Mouse (Mus musculus) CH12.LX (cell line): ENCODE measurements around the gene Haghl. TPM values are rescaled to one million over a fixed set of nuclear protein-coding genes. Genes with fewer than 3 reads are reported as not detected.

ENCODE experiments used
- DNase-seq: peaks from one replicate; pipeline ENCODE4 v3.0.0-alpha.2; 2013; ENCODE audit errors: extremely low read depth
- H3K27ac ChIP-seq: 2 replicates; pipeline ENCODE4 v1.5.1; 2012; ENCODE audit warnings: low read depth, mild to moderate bottlenecking, control low read depth, moderate library complexity; ENCODE audit not compliant: insufficient read depth
- H3K27me3 ChIP-seq: replicated peaks from 2 replicates; pipeline ENCODE3; 2012; ENCODE audit warnings: inconsistent platforms
- H3K36me3 ChIP-seq, 2 experiments: replicated peaks in 1 of 2; 2 replicates each; pipeline versions ENCODE3 to v1.6.1; 2012; ENCODE audit warnings: inconsistent platforms in 1 of 2, low read length in 1 of 2, mild to moderate bottlenecking in 1 of 2, mixed read lengths in 1 of 2, moderate library complexity in 1 of 2; ENCODE audit not compliant: control insufficient read depth in 1 of 2, insufficient read depth in 1 of 2
- H3K4me1 ChIP-seq, 2 experiments: 2 replicates each; pipeline ENCODE4 v1.6.1; 2012; ENCODE audit warnings: inconsistent platforms in 1 of 2, moderate library complexity in 1 of 2; ENCODE audit not compliant: insufficient read depth in 2 of 2, control insufficient read depth in 1 of 2
- H3K4me2 ChIP-seq: 2 replicates; pipeline ENCODE4 v1.6.1; 2012; ENCODE audit warnings: low read depth, mild to moderate bottlenecking, control low read depth; ENCODE audit not compliant: poor library complexity, insufficient read depth, severe bottlenecking
- H3K4me3 ChIP-seq, 3 experiments: fragments of 150-350 bp in 1 of 3; sonication (generic) in 1 of 3; replicated peaks in 1 of 3; 2 replicates each; pipeline versions ENCODE3 to v1.5.1; 2011 to 2012; ENCODE audit warnings: low read depth in 2 of 3, low read length in 2 of 3, mild to moderate bottlenecking in 2 of 3, moderate library complexity in 2 of 3, control low read depth in 1 of 3, improper control_type of control experiment in 1 of 3, inconsistent platforms in 1 of 3, mixed read lengths in 1 of 3; ENCODE audit not compliant: poor library complexity in 1 of 3
- H3K79me2 ChIP-seq: replicated peaks from 2 replicates; pipeline ENCODE4 v1.6.1; 2012; ENCODE audit warnings: mild to moderate bottlenecking, moderate library complexity; ENCODE audit not compliant: control insufficient read depth, poor library complexity, insufficient read depth, severe bottlenecking; ENCODE audit errors: extremely low read depth
- H3K9ac ChIP-seq: 2 replicates; pipeline ENCODE4 v1.6.1; 2012; ENCODE audit warnings: low read depth, mild to moderate bottlenecking, control low read depth, moderate library complexity; ENCODE audit not compliant: insufficient read depth
- H3K9me3 ChIP-seq: replicated peaks from 2 replicates; pipeline ENCODE3; 2012; ENCODE audit warnings: low read length, inconsistent platforms, mixed read lengths
- CTCF ChIP-seq, 2 experiments: IDR thresholded peaks in 1 of 2; conservative IDR thresholded peaks in 1 of 2; 2 replicates each; pipeline ENCODE4 v1.5.1; 2011 to 2012; ENCODE audit warnings: low read depth in 2 of 2, low read length in 2 of 2, improper control_type of control experiment in 1 of 2, inconsistent platforms in 1 of 2, mild to moderate bottlenecking in 1 of 2, moderate library complexity in 1 of 2
- E2F4 ChIP-seq: IDR thresholded peaks from 2 replicates; pipeline ENCODE4 v1.6.1; 2011; ENCODE audit warnings: low read depth, low read length, improper control_type of control experiment; ENCODE audit not compliant: insufficient replicate concordance
- IRF4 ChIP-seq: IDR thresholded peaks from 2 replicates; pipeline ENCODE4 v1.6.1; 2014; ENCODE audit warnings: low read depth, mild to moderate bottlenecking, inconsistent platforms, low read length, improper control_type of control experiment
- JUND ChIP-seq: conservative IDR thresholded peaks from 2 replicates; pipeline ENCODE4 v1.6.1; 2011; ENCODE audit warnings: low read depth, low read length, improper control_type of control experiment
- MAX ChIP-seq: IDR thresholded peaks from 2 replicates; pipeline ENCODE4 v1.6.1; 2011; ENCODE audit warnings: low read length, improper control_type of control experiment
- MXI1 ChIP-seq: IDR thresholded peaks from 2 replicates; pipeline ENCODE4 v1.6.1; 2011; ENCODE audit warnings: mild to moderate bottlenecking, low read depth, low read length, improper control_type of control experiment
- NRF1 ChIP-seq: IDR thresholded peaks from 2 replicates; pipeline ENCODE4 v1.6.1; 2014; ENCODE audit warnings: low read depth, mild to moderate bottlenecking, inconsistent platforms, low read length, improper control_type of control experiment, moderate library complexity
- RAD21 ChIP-seq: IDR thresholded peaks from 2 replicates; pipeline ENCODE4 v1.6.1; 2011; ENCODE audit warnings: low read depth, mild to moderate bottlenecking, low read length, improper control_type of control experiment, moderate library complexity
- SMC3 ChIP-seq: IDR thresholded peaks from 2 replicates; pipeline ENCODE4 v1.6.1; 2011; ENCODE audit warnings: low read depth, low read length, improper control_type of control experiment
- TCF12 ChIP-seq: IDR thresholded peaks from 2 replicates; pipeline ENCODE4 v1.6.1; 2014; ENCODE audit warnings: low read depth, mild to moderate bottlenecking, inconsistent platforms, low read length, improper control_type of control experiment
- UBTF ChIP-seq: IDR thresholded peaks from 2 replicates; pipeline ENCODE4 v1.6.1; 2012; ENCODE audit warnings: low read depth, mild to moderate bottlenecking, inconsistent platforms, low read length, improper control_type of control experiment, moderate library complexity
- dilution Hi-C: fragments of 300-500 bp; cut with MboI; formaldehyde crosslinking; loops from 2 replicates; pipeline ENCODE4 v1.14.3; 2020; ENCODE audit warnings: low sequenced_read_pairs; ENCODE audit not compliant: extremely low pct_unique_long_range_greater_than_20kb, extremely low pct_ligation_motif_present
- in situ Hi-C: fragments of 300-500 bp; cut with MboI; formaldehyde crosslinking; loops from 3 replicates; pipeline ENCODE4 v1.14.3; 2019; ENCODE audit warnings: low sequenced_read_pairs, low pct_ligation_motif_present, low pct_unique_long_range_greater_than_20kb, mixed read lengths
- polyA plus RNA-seq: library from polyadenylated mRNA; unstranded; fragments of >175 nt; gene quantifications from 2 replicates; pipeline ENCODE4 v1.2.1, GENCODE M21; 2012; ENCODE audit warnings: low read depth; ENCODE audit not compliant: insufficient read length
- total RNA-seq, 2 experiments: library from RNA; depleted of rRNA; stranded (reverse); fragments of 300-350 nt in 1 of 2; fragments of >200 nt in 1 of 2; gene quantifications; 2 replicates each; pipeline ENCODE4 v1.2.3; 2012 to 2014

The Haghl gene
- total and polyA plus RNA-seq, 3 experiments = 7.4 to 16.0 (median 7.8) TPM

GRCm38 (mm10) chr17:25732082-25732481 is 53.4 kb downstream of the Haghl start:
- dilution Hi-C loops = no loop called here
- in situ Hi-C loops = loop anchor here (10.0 kb wide), 1 partner anchor 63 kb away; the partner anchor contains the start of genes AC134908.4, Fam173a and Metrn

More at GRCm38 (mm10) chr17:25732082-25732481, 53.4 kb downstream of the Haghl start:
- Histone ChIP-seq H3K27ac (no peak overlapping the region), H3K36me3 (peaks cover 8 to 36% of the 10 kb centered on the region in 2 experiments), H3K9me3 (no peaks in the 10 kb centered on the region), H3K4me3 (no peak overlapping the region), H3K4me2 (no peak overlapping the region), H3K79me2 (no peaks in the 10 kb centered on the region; the same call in 1 of the 2 replicates), H3K9ac (no peak overlapping the region), H3K4me1 (peaks cover 9 to 12% of the 10 kb centered on the region in 2 experiments), H3K27me3 (peaks cover 21% of the 10 kb centered on the region)
- TF ChIP-seq JUND (no peak), CTCF (conservative IDR thresholded peaks at IDR 0.05 in 1 of 2, IDR thresholded peaks at IDR 0.05 in 1 of 2; ENCODE audit: low read depth in 2 of 2, low read length in 2 of 2) (peak; percentile 83 to 85), UBTF (no peak), SMC3 (peak; percentile 79), NRF1 (peak; percentile 82), MAX (0 out of 2 replicates have a peak, but pooled peaks have one; percentile 23), E2F4 (no peak), TCF12 (no peak), MXI1 (peak; percentile 31; the same call in 1 of the 2 replicates), RAD21 (peak; percentile 50), IRF4 (no peak)
- DNase-seq = peak; percentile 89

Other genes starting within 250 kb of the Haghl start
Only the 20 nearest of the 28 such genes appear.
- 2.9 and 3.4 TPM in 2 replicates for gene Gng13, start 68.5 kb downstream of the Haghl start, total RNA-seq (2012; rRNA removed)
- not detected in 2 replicates for gene Gng13, start 68.5 kb downstream of the Haghl start, total RNA-seq (2014; rRNA removed)
- gene Gng13, start 68.5 kb downstream of the Haghl start, polyA plus RNA-seq = 1.3 and 1.9 TPM in 2 replicates
- 24.8 and 34.5 TPM in 2 replicates for gene Chtf18, start 58.3 kb downstream of the Haghl start, total RNA-seq (2012; rRNA removed)
- 11.9 and 14.5 TPM in 2 replicates for gene Chtf18, start 58.3 kb downstream of the Haghl start, total RNA-seq (2014; rRNA removed)
- 38.2 and 49.9 TPM in 2 replicates for gene Chtf18, start 58.3 kb downstream of the Haghl start, polyA plus RNA-seq
- 5.8 and 7.2 TPM in 2 replicates for gene Rpusd1, start 58.0 kb downstream of the Haghl start, total RNA-seq (2012; rRNA removed)
- gene Rpusd1, start 58.0 kb downstream of the Haghl start, total RNA-seq (2014; rRNA removed) = 4.4 and 5.6 TPM in 2 replicates
- gene Rpusd1, start 58.0 kb downstream of the Haghl start, polyA plus RNA-seq = 11.7 and 13.8 TPM in 2 replicates
- not detected in 2 replicates for gene Mslnl, start 49.6 kb downstream of the Haghl start, total RNA-seq (2012; rRNA removed)
- not detected in 2 replicates for gene Mslnl, start 49.6 kb downstream of the Haghl start, total RNA-seq (2014; rRNA removed)
- not detected in 2 replicates for gene Mslnl, start 49.6 kb downstream of the Haghl start, polyA plus RNA-seq
- gene Msln, start 31.3 kb downstream of the Haghl start, total RNA-seq (2012; rRNA removed) = not detected in 2 replicates
- gene Msln, start 31.3 kb downstream of the Haghl start, total RNA-seq (2014; rRNA removed) = not detected in 2 replicates
- gene Msln, start 31.3 kb downstream of the Haghl start, polyA plus RNA-seq = not detected in 2 replicates
- gene Narfl, start 11.9 kb downstream of the Haghl start, total RNA-seq (2012; rRNA removed) = 22.0 and 23.4 TPM in 2 replicates
- gene Narfl, start 11.9 kb downstream of the Haghl start, total RNA-seq (2014; rRNA removed) = 16.5 and 17.0 TPM in 2 replicates
- 12.1 and 13.3 TPM in 2 replicates for gene Narfl, start 11.9 kb downstream of the Haghl start, polyA plus RNA-seq
- 0.13 and 0.25 TPM in 2 replicates for gene Ccdc78, start 907 bp upstream of the Haghl start, total RNA-seq (2012; rRNA removed)
- gene Ccdc78, start 907 bp upstream of the Haghl start, total RNA-seq (2014; rRNA removed) = 0.13 TPM in 1 of 2 replicates, not detected in the other
- gene Ccdc78, start 907 bp upstream of the Haghl start, polyA plus RNA-seq = 0.40 and 0.49 TPM in 2 replicates
- gene Fam173a, start 7.2 kb upstream of the Haghl start, total RNA-seq (2012; rRNA removed) = 55.0 and 68.3 TPM in 2 replicates
- gene Fam173a, start 7.2 kb upstream of the Haghl start, total RNA-seq (2014; rRNA removed) = 21.9 and 25.5 TPM in 2 replicates
- 25.5 and 27.8 TPM in 2 replicates for gene Fam173a, start 7.2 kb upstream of the Haghl start, polyA plus RNA-seq
- gene AC134908.4, start 10.0 kb upstream of the Haghl start, total RNA-seq (2012; rRNA removed) = not detected in 2 replicates
- not detected in 2 replicates for gene AC134908.4, start 10.0 kb upstream of the Haghl start, total RNA-seq (2014; rRNA removed)
- not detected in 2 replicates for gene AC134908.4, start 10.0 kb upstream of the Haghl start, polyA plus RNA-seq
- 49.8 and 50.1 TPM in 2 replicates for gene Metrn, start 11.5 kb upstream of the Haghl start, total RNA-seq (2012; rRNA removed)
- 18.1 and 23.7 TPM in 2 replicates for gene Metrn, start 11.5 kb upstream of the Haghl start, total RNA-seq (2014; rRNA removed)
- gene Metrn, start 11.5 kb upstream of the Haghl start, polyA plus RNA-seq = 16.9 and 17.7 TPM in 2 replicates
- gene Fbxl16, start 23.4 kb upstream of the Haghl start, total RNA-seq (2012; rRNA removed) = not detected in 2 replicates
- gene Fbxl16, start 23.4 kb upstream of the Haghl start, total RNA-seq (2014; rRNA removed) = not detected in 2 replicates
- gene Fbxl16, start 23.4 kb upstream of the Haghl start, polyA plus RNA-seq = not detected in 2 replicates
- 27.2 and 28.6 TPM in 2 replicates for gene Wdr24, start 38.0 kb upstream of the Haghl start, total RNA-seq (2012; rRNA removed)
- 17.3 and 20.9 TPM in 2 replicates for gene Wdr24, start 38.0 kb upstream of the Haghl start, total RNA-seq (2014; rRNA removed)
- 16.9 and 20.4 TPM in 2 replicates for gene Wdr24, start 38.0 kb upstream of the Haghl start, polyA plus RNA-seq
- 7.7 and 9.3 TPM in 2 replicates for gene Jmjd8, start 43.2 kb upstream of the Haghl start, total RNA-seq (2012; rRNA removed)
- gene Jmjd8, start 43.2 kb upstream of the Haghl start, total RNA-seq (2014; rRNA removed) = 4.8 and 6.1 TPM in 2 replicates
- 8.3 and 8.5 TPM in 2 replicates for gene Jmjd8, start 43.2 kb upstream of the Haghl start, polyA plus RNA-seq
- 98.3 and 107 TPM in 2 replicates for gene Stub1, start 47.7 kb upstream of the Haghl start, total RNA-seq (2012; rRNA removed)
- gene Stub1, start 47.7 kb upstream of the Haghl start, total RNA-seq (2014; rRNA removed) = 60.4 and 62.9 TPM in 2 replicates
- gene Stub1, start 47.7 kb upstream of the Haghl start, polyA plus RNA-seq = 84.8 and 87.1 TPM in 2 replicates
- 1.9 and 2.4 TPM in 2 replicates for gene Rhbdl1, start 51.6 kb upstream of the Haghl start, total RNA-seq (2012; rRNA removed)
- not detected in 2 replicates for gene Rhbdl1, start 51.6 kb upstream of the Haghl start, total RNA-seq (2014; rRNA removed)
- gene Rhbdl1, start 51.6 kb upstream of the Haghl start, polyA plus RNA-seq = 2.8 and 4.6 TPM in 2 replicates
- 3.1 and 3.8 TPM in 2 replicates for gene Gm20683, start 56.1 kb upstream of the Haghl start, total RNA-seq (2012; rRNA removed)
- gene Gm20683, start 56.1 kb upstream of the Haghl start, total RNA-seq (2014; rRNA removed) = 0.96 and 1.3 TPM in 2 replicates
- 1.4 and 4.8 TPM in 2 replicates for gene Gm20683, start 56.1 kb upstream of the Haghl start, polyA plus RNA-seq
- 16.2 and 26.1 TPM in 2 replicates for gene Rhot2, start 59.2 kb upstream of the Haghl start, total RNA-seq (2012; rRNA removed)
- 17.3 and 19.5 TPM in 2 replicates for gene Rhot2, start 59.2 kb upstream of the Haghl start, total RNA-seq (2014; rRNA removed)
- 33.8 and 51.5 TPM in 2 replicates for gene Rhot2, start 59.2 kb upstream of the Haghl start, polyA plus RNA-seq
- 31.9 and 38.0 TPM in 2 replicates for gene Wdr90, start 75.8 kb upstream of the Haghl start, total RNA-seq (2012; rRNA removed)
- 16.0 and 17.5 TPM in 2 replicates for gene Wdr90, start 75.8 kb upstream of the Haghl start, total RNA-seq (2014; rRNA removed)
- 19.9 and 23.8 TPM in 2 replicates for gene Wdr90, start 75.8 kb upstream of the Haghl start, polyA plus RNA-seq
- gene Mcrip2, start 83.1 kb upstream of the Haghl start, total RNA-seq (2012; rRNA removed) = 16.1 and 16.5 TPM in 2 replicates
- 0.82 and 1.4 TPM in 2 replicates for gene Mcrip2, start 83.1 kb upstream of the Haghl start, total RNA-seq (2014; rRNA removed)
- gene Mcrip2, start 83.1 kb upstream of the Haghl start, polyA plus RNA-seq = 1.7 and 2.2 TPM in 2 replicates
- gene Mettl26, start 89.4 kb upstream of the Haghl start, total RNA-seq (2012; rRNA removed) = 43.6 and 52.5 TPM in 2 replicates
- 31.9 and 33.0 TPM in 2 replicates for gene Mettl26, start 89.4 kb upstream of the Haghl start, total RNA-seq (2014; rRNA removed)
- gene Mettl26, start 89.4 kb upstream of the Haghl start, polyA plus RNA-seq = 29.8 and 32.0 TPM in 2 replicates